Mouse (Mus musculus) embryo, embryonic 11.5 days (tissue): Measurements from ENCODE around the gene Gcn1l1.
"Not testable (repeated sequence)": the region's sequence is repeated elsewhere in the genome, so short reads cannot be mapped to it uniquely, and the experiment has no call there.

Experiments
- DNase-seq: peaks from one replicate; pipeline ENCODE4 v3.0.0-alpha.2; 2012; ENCODE audit warnings: low read depth, low spot score

Gene Gcn1l1

GRCm38 (mm10) chr5:115559237-115560101, 5.6 kb upstream of the Gcn1l1 start, which contains the start of gene Rplp0:
Rplp0 (plus strand) TSS chr5:115559467.
- peak; percentile 98 for DNase-seq

GRCm38 (mm10) chr5:115560336-115560905, 4.6 kb upstream of the Gcn1l1 start:
- no peak for DNase-seq

- DNase-seq: no peak
These were observed 1.1 kb upstream of the Gcn1l1 start for GRCm38 (mm10) chr5:115563771-115564585.

- DNase-seq: no peak
These were observed 349 bp downstream of the Gcn1l1 start for GRCm38 (mm10) chr5:115565403-115565802.

- no peak for DNase-seq
These were observed 3.6 kb downstream of the Gcn1l1 start for GRCm38 (mm10) chr5:115568681-115569080.

- no peak for DNase-seq
These were observed 4.3 kb downstream of the Gcn1l1 start for GRCm38 (mm10) chr5:115569308-115569707.

- no peak for DNase-seq
These were observed 4.7 kb downstream of the Gcn1l1 start for GRCm38 (mm10) chr5:115569721-115570120.

GRCm38 (mm10) chr5:115571086-115571485, 6.0 kb downstream of the Gcn1l1 start:
- no peak for DNase-seq

GRCm38 (mm10) chr5:115572679-115573535, 7.9 kb downstream of the Gcn1l1 start:
- DNase-seq: no peak

- no peak for DNase-seq
These were observed 9.9 kb downstream of the Gcn1l1 start for GRCm38 (mm10) chr5:115574992-115575391.

GRCm38 (mm10) chr5:115577686-115578085, 12.6 kb downstream of the Gcn1l1 start:
- not testable (repeated sequence) for DNase-seq

- DNase-seq: no peak
These were observed 13.9 kb downstream of the Gcn1l1 start for GRCm38 (mm10) chr5:115578922-115579321.

GRCm38 (mm10) chr5:115579363-115579762, 14.3 kb downstream of the Gcn1l1 start:
- no peak for DNase-seq

GRCm38 (mm10) chr5:115580229-115581001, 15.4 kb downstream of the Gcn1l1 start:
- no peak for DNase-seq

GRCm38 (mm10) chr5:115581662-115582061, 16.6 kb downstream of the Gcn1l1 start:
- no peak for DNase-seq

- DNase-seq: no peak
These were observed 20.6 kb downstream of the Gcn1l1 start for GRCm38 (mm10) chr5:115585616-115586015.

GRCm38 (mm10) chr5:115586166-115586565, 21.1 kb downstream of the Gcn1l1 start:
- DNase-seq: no peak

GRCm38 (mm10) chr5:115586780-115587179, 21.7 kb downstream of the Gcn1l1 start:
- DNase-seq: no peak

- DNase-seq: no peak
These were observed 26.0 kb downstream of the Gcn1l1 start for GRCm38 (mm10) chr5:115591028-115591427.

GRCm38 (mm10) chr5:115591506-115591905, 26.5 kb downstream of the Gcn1l1 start:
- DNase-seq: no peak
